Mouse (Mus musculus) heart, postnatal 0 days (tissue): Measurements from ENCODE around the gene Cds1.

Experiments used
- CTCF ChIP-seq: IDR thresholded peaks from 2 replicates; pipeline ENCODE4 v1.5.1; 2016; ENCODE audit warnings: antibody characterized with exemption, control low read depth, low read depth
- EP300 ChIP-seq: IDR thresholded peaks from 2 replicates; pipeline ENCODE4 v1.6.1; 2016; ENCODE audit warnings: antibody characterized with exemption, low read depth

GRCm38 (mm10) chr5:101861786-101862571 is 97.0 kb downstream of the Cds1 start:
- TF ChIP-seq EP300 (no peak), CTCF (no peak)
